Mouse (Mus musculus): ENCODE data around the gene Rab3gap1. TPM values are rescaled to one million over a fixed set of nuclear protein-coding genes. Genes with fewer than 3 reads are reported as not detected.
A peak's percentile ranks its signal among the peaks of the same experiment; 100 is the strongest.

The Rab3gap1 gene
- polyA plus RNA-seq (2016; fragmentation: Nextera tagmentation; extraction: Ambion mirVana): 20.7 and 21.9 TPM in 2 replicates

DNA sequence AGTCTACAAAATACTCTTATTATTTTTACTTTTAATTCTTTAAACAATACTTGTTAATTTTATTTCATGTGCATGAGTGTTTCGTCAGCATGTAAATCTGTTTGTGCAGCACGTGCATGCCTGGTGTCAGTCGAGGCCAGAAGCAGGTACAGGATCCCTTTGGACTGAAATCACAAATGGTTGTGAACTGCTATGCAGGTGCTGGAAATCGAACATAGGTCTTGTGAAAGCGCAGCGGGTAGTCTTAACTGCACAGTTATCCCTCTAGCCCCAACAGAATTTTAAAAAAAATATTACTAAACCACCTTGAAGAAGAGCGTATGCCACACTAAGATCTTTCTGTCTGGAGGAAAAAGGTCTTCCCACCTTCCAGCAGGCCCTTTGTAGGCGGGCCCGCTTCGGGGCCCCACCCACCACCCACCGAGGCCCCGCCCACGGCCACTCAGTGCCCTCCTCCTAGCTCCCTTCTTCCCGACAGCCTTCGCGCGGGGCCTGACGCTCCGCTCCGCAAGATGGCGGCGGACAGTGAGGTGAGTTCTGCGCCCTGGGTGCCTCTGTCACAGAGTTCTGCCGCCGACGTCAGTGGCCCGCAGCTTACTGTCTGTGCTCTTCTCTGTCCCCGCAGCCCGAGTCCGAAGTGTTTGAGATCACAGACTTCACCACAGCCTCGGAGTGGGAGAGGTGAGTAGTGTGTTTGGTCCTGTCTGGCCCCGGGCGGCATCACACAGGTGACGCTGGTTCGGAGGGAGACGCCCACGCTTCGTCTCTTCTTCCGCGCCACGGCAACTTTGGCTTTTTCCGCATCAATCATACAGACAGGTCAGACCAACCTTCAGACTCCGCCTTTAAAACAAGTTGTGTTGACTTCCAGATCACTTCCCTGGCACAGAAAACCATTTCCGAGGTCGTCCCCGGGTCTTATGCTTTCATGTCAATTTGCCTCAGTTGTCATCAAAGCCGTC lies at the start of gene Rab3gap1:
Gene Rab3gap1, plus strand, starts transcription at position 474 of the 962 bp plus-strand sequence.
- peak; percentile 99 for ATAC-seq (ENCODE audit: low FRiP score, low read depth)
- H3K4me1 ChIP-seq: peaks cover 4% of the 10 kb centered on the region
- H3K27me3 ChIP-seq: no peaks in the 10 kb centered on the region
- H3K27ac ChIP-seq (replicated peaks): peak within 1 kb of the TSS; percentile 46; the same call in 1 of the 2 replicates
- H3K9me3 ChIP-seq: no peaks in the 10 kb centered on the region
- peak within 1 kb of the TSS; percentile 67 for H3K4me2 ChIP-seq (replicated peaks)
- WGBS: 11% methylated on average over 47 of the region's 47 CpGs
- peak within 1 kb of the TSS; percentile 77 for H3K9ac ChIP-seq (replicated peaks)
- H3K4me3 ChIP-seq: peak within 1 kb of the TSS; percentile 85
- H3K36me3 ChIP-seq: peaks cover 7% of the 10 kb centered on the region

- Histone ChIP-seq H3K27me3 (no peaks in the 10 kb centered on the region), H3K9me3 (no peaks in the 10 kb centered on the region), H3K27ac (replicated peaks) (no peak overlapping the region), H3K4me1 (no peaks in the 10 kb centered on the region), H3K4me3 (no peak overlapping the region), H3K36me3 (no peaks in the 10 kb centered on the region), H3K4me2 (replicated peaks) (no peak overlapping the region), H3K9ac (replicated peaks) (no peak overlapping the region)
- no peak for ATAC-seq (ENCODE audit: low FRiP score, low read depth)
- 28% methylated on average over 2 of the region's 2 CpGs for WGBS
Measured at GRCm38 (mm10) chr1:127827325-127827724, 41.2 kb upstream of the Rab3gap1 start.

- Histone ChIP-seq H3K4me2 (replicated peaks) (no peak overlapping the region), H3K27me3 (no peaks in the 10 kb centered on the region), H3K4me3 (no peak overlapping the region), H3K36me3 (no peaks in the 10 kb centered on the region), H3K4me1 (no peaks in the 10 kb centered on the region), H3K9me3 (no peaks in the 10 kb centered on the region), H3K9ac (replicated peaks) (no peak overlapping the region), H3K27ac (replicated peaks) (no peak overlapping the region)
- no peak for ATAC-seq (ENCODE audit: low FRiP score, low read depth)
- 93% methylated on average over 13 of the region's 13 CpGs for WGBS
Measured at GRCm38 (mm10) chr1:127830215-127830921, 38.2 kb upstream of the Rab3gap1 start.

- Histone ChIP-seq H3K9me3 (no peaks in the 10 kb centered on the region), H3K4me3 (no peak overlapping the region), H3K9ac (replicated peaks) (no peak overlapping the region), H3K36me3 (no peaks in the 10 kb centered on the region), H3K27me3 (no peaks in the 10 kb centered on the region), H3K4me2 (replicated peaks) (no peak overlapping the region), H3K27ac (replicated peaks) (no peak overlapping the region), H3K4me1 (no peaks in the 10 kb centered on the region)
- 68% methylated on average over 2 of the region's 2 CpGs for WGBS
- no peak for ATAC-seq (ENCODE audit: low FRiP score, low read depth)
Measured at GRCm38 (mm10) chr1:127833714-127834113, 34.9 kb upstream of the Rab3gap1 start.

DNA sequence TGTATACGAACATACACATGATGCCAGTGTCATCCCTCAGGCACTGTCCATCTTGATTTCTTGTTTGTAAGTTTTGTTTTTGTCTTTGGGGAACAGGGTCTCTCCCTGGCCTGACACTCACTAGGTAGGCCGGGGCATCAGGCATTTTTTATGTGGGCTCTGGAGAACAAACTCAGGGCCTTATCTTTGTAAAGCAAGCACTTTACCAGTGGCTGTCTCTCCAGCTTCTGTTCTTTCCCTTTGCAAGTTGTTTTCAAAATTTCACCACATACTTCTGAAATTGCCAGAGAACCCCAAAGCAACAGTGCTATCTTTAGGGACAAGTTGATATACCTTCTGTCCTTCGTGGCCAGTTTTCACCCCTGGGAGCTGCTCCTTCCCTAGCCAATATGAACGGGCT lies 34.4 kb upstream of the Rab3gap1 start:
- ATAC-seq (ENCODE audit: low FRiP score, low read depth): no peak
- H3K4me3 ChIP-seq: no peak overlapping the region
- H3K9me3 ChIP-seq: no peaks in the 10 kb centered on the region
- no peaks in the 10 kb centered on the region for H3K4me1 ChIP-seq
- no peaks in the 10 kb centered on the region for H3K27me3 ChIP-seq
- no peak overlapping the region for H3K4me2 ChIP-seq (replicated peaks)
- 73% methylated on average over 4 of the region's 4 CpGs for WGBS
- H3K27ac ChIP-seq (replicated peaks): no peak overlapping the region
- no peaks in the 10 kb centered on the region for H3K36me3 ChIP-seq
- H3K9ac ChIP-seq (replicated peaks): no peak overlapping the region

DNA sequence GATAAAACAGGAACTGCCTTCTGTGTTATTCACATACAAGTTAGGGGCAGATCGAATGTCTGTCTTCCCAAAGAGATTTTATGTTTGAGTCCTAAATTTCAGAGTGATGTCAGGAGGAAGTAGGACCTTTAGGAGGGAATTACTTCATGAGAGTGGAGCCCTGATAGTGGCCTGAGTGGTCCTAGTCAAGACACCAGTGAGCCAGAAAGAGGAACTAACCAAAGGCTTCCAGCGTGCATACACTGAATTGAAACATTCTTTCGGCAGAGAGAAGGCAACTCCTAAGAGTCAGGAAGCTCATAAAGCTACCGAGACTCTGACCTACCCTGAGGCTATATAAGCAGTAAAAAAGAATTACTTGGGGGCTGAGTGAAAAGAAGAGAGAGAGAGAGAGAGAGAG lies 32.0 kb upstream of the Rab3gap1 start:
- no peak overlapping the region for H3K4me3 ChIP-seq
- no peak for ATAC-seq (ENCODE audit: low FRiP score, low read depth)
- H3K9me3 ChIP-seq: no peaks in the 10 kb centered on the region
- no peaks in the 10 kb centered on the region for H3K36me3 ChIP-seq
- WGBS: 74% methylated on average over 4 of the region's 4 CpGs
- no peaks in the 10 kb centered on the region for H3K4me1 ChIP-seq
- H3K27me3 ChIP-seq: no peaks in the 10 kb centered on the region
- H3K27ac ChIP-seq (replicated peaks): no peak overlapping the region
- H3K9ac ChIP-seq (replicated peaks): no peak overlapping the region
- H3K4me2 ChIP-seq (replicated peaks): no peak overlapping the region

DNA sequence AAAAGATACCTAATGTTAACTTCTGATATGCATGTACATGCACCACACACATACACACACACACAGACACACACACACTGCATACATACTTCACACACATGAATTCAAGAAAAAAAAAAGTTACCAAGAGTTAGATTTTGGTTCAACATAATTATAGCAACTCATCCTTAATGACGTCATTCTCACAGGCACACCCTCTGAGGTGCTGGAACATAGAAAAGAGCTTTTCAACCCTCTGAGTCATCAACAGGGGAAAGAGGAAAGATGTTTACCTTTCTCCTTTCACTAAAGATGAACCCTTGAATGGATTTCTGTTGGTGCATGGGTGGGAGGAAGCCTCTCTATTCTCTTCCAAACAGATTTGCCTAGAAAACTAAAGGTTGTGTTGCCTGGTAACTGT lies 30.0 kb upstream of the Rab3gap1 start:
- WGBS: 83% methylated on average over 1 of the region's 1 CpGs
- Histone ChIP-seq H3K4me1 (no peaks in the 10 kb centered on the region), H3K27me3 (no peaks in the 10 kb centered on the region), H3K36me3 (no peaks in the 10 kb centered on the region), H3K9ac (replicated peaks) (no peak overlapping the region), H3K4me3 (no peak overlapping the region), H3K27ac (replicated peaks) (no peak overlapping the region), H3K4me2 (replicated peaks) (no peak overlapping the region), H3K9me3 (no peaks in the 10 kb centered on the region)
- ATAC-seq (ENCODE audit: low FRiP score, low read depth): no peak

DNA sequence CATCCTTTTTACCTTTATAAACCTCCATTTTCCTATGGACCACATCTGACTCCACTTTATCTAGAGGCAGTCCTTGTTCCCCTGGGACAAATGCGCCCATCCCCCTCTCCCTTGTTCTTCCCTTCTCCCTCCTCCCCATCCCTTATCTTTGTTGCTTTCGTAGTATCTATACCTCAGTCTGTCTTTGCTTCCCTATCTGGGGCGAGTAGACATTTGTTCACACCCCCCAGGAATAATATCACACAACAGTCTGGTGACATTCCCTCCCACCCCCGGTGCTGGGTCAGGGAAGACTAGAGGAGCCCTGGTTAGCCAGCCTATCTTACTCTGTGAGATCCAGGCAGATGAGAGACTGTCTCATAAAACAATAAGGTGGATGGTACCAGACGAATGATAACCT lies 23.1 kb upstream of the Rab3gap1 start:
- no peak overlapping the region for H3K4me2 ChIP-seq (replicated peaks)
- H3K27me3 ChIP-seq: no peaks in the 10 kb centered on the region
- no peaks in the 10 kb centered on the region for H3K4me1 ChIP-seq
- H3K27ac ChIP-seq (replicated peaks): no peak overlapping the region
- H3K9me3 ChIP-seq: no peaks in the 10 kb centered on the region
- H3K4me3 ChIP-seq: no peak overlapping the region
- no peak for ATAC-seq (ENCODE audit: low FRiP score, low read depth)
- H3K9ac ChIP-seq (replicated peaks): no peak overlapping the region
- 88% methylated on average over 5 of the region's 5 CpGs for WGBS
- no peaks in the 10 kb centered on the region for H3K36me3 ChIP-seq

- Histone ChIP-seq H3K9me3 (peaks cover 13% of the 10 kb centered on the region; the same call in 1 of the 2 replicates), H3K4me1 (no peaks in the 10 kb centered on the region), H3K4me2 (replicated peaks) (no peak overlapping the region), H3K36me3 (no peaks in the 10 kb centered on the region), H3K27ac (replicated peaks) (no peak overlapping the region), H3K27me3 (no peaks in the 10 kb centered on the region), H3K4me3 (no peak overlapping the region), H3K9ac (replicated peaks) (no peak overlapping the region)
- 82% methylated on average over 7 of the region's 7 CpGs for WGBS
- ATAC-seq (ENCODE audit: low FRiP score, low read depth): no peak
Measured at GRCm38 (mm10) chr1:127850075-127850610, 18.4 kb upstream of the Rab3gap1 start.

- Histone ChIP-seq H3K4me3 (no peak within 1 kb of the TSS), H3K4me1 (no peaks in the 10 kb centered on the region), H3K4me2 (replicated peaks) (no peak within 1 kb of the TSS), H3K27ac (replicated peaks) (no peak within 1 kb of the TSS), H3K9me3 (peaks cover 13% of the 10 kb centered on the region; the same call in 1 of the 2 replicates), H3K9ac (replicated peaks) (no peak within 1 kb of the TSS), H3K36me3 (no peaks in the 10 kb centered on the region), H3K27me3 (no peaks in the 10 kb centered on the region)
- WGBS: 70% methylated on average over 14 of the region's 14 CpGs
- ATAC-seq (ENCODE audit: low FRiP score, low read depth): no peak
Measured at GRCm38 (mm10) chr1:127854486-127855222, 13.9 kb upstream of the Rab3gap1 start, which contains the start of gene Map3k19. Map3k19 (minus strand) TSS chr1:127855031.

GRCm38 (mm10) chr1:127858945-127859648 lies 9.5 kb upstream of the Rab3gap1 start:
- Histone ChIP-seq H3K27ac (replicated peaks) (no peak overlapping the region), H3K9ac (replicated peaks) (no peak overlapping the region), H3K36me3 (no peaks in the 10 kb centered on the region), H3K4me3 (no peak overlapping the region), H3K9me3 (no peaks in the 10 kb centered on the region), H3K27me3 (no peaks in the 10 kb centered on the region), H3K4me2 (replicated peaks) (no peak overlapping the region), H3K4me1 (no peaks in the 10 kb centered on the region)
- WGBS: 92% methylated on average over 9 of the region's 9 CpGs
- ATAC-seq (ENCODE audit: low FRiP score, low read depth): no peak
